Mouse (Mus musculus) liver, postnatal 0 days (tissue): ENCODE measurements at regions not wholly inside any gene's neighbourhood (a gene's known extent, or its start where the extent isn't known, plus 50 kb on each side); places are given as distances from the start of the nearest gene placed in this dataset.

Source experiments
- CTCF ChIP-seq: sonication (generic); IDR thresholded peaks from 2 replicates; pipeline ENCODE4 v1.5.1; 2016; ENCODE audit warnings: antibody characterized with exemption, low read depth
- EP300 ChIP-seq: IDR thresholded peaks from 2 replicates; pipeline ENCODE4 v1.6.1; 2016; ENCODE audit warnings: antibody characterized with exemption, low read depth, mild to moderate bottlenecking

GRCm38 (mm10) chr9:116377706-116378105 is 202.5 kb upstream of the Tgfbr2 start:
- no peak for TF ChIP-seq CTCF
- no peak for TF ChIP-seq EP300
